Comparison of ENCODE assay signal across 1 mouse cellular context in genomic region chr10:76512965-76513583, GRCm38 (mm10).
TF ChIP-seq lines count a peak whose summit lies in the region.

No protein-coding gene starts in this region.

TF ChIP-seq in CH12.LX, 34 proteins besides CTCF, POLR2A, EP300 and RAD21 (continued from another document):
- TF ChIP-seq MYC (IDR thresholded peaks at IDR 0.05; ENCODE audit: low read depth, low read length) = peak; percentile 81; the same call in 1 of the 2 replicates
- TF ChIP-seq ELF1 (IDR thresholded peaks at IDR 0.05; ENCODE audit: low read depth, low read length) = no peak
